Mouse (Mus musculus): ENCODE results near the gene Pi4k2a. TPM values are rescaled to one million over a fixed set of nuclear protein-coding genes. Genes with fewer than 3 reads are reported as not detected.
A peak's percentile ranks its signal among the peaks of the same experiment; 100 is the strongest.

Pi4k2a gene
- polyA plus RNA-seq, 1 experiment, result 34.8 TPM

- no peak for TF ChIP-seq POLR2A (IDR thresholded peaks at IDR 0.05; ENCODE audit: borderline replicate concordance, extremely low read depth, low read depth, low read length)
- no peak for TF ChIP-seq CTCF (IDR thresholded peaks at IDR 0.05; ENCODE audit: insufficient read depth, low read length)
- Histone ChIP-seq H3K4me1 (ENCODE audit: control insufficient read depth, insufficient read depth, low read length) (no peaks in the 10 kb centered on the region), H3K4me3 (replicated peaks; ENCODE audit: extremely low read depth, low read depth, low read length) (no peak overlapping the region)
- 68% methylated on average over 4 of the region's 4 CpGs for WGBS
- no peak for DNase-seq
Measured at GRCm38 (mm10) chr19:42115783-42116335, 25.6 kb downstream of the Pi4k2a start.

GRCm38 (mm10) chr19:42118142-42118541 lies 27.9 kb downstream of the Pi4k2a start:
- DNase-seq, result no peak
- no peaks in the 10 kb centered on the region for H3K4me1 ChIP-seq (ENCODE audit: control insufficient read depth, insufficient read depth, low read length)
- WGBS, result 77% methylated on average over 9 of the region's 9 CpGs
- no peak overlapping the region for H3K4me3 ChIP-seq (replicated peaks; ENCODE audit: extremely low read depth, low read depth, low read length)
- TF ChIP-seq CTCF (IDR thresholded peaks at IDR 0.05; ENCODE audit: insufficient read depth, low read length) (no peak), POLR2A (IDR thresholded peaks at IDR 0.05; ENCODE audit: borderline replicate concordance, extremely low read depth, low read depth, low read length) (no peak)

DNA sequence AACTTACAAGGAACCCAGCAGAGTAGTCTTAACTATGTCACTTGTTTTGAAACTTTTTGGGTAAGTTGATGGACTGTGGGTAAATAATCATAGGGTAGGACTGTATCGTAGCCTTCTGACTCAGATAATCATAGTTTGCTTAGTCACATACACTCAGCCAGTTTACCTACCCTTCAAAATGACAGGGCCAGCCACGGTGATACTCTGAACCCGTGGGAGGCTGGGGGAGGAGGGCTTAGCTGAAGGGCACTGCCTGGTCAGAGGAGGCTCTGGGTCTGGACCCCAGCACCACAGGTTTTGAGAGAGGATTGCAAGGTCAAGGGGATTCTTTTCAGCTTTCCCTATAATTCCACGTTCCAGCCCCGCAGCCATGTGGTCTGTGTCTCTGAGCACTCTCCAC lies 28.3 kb downstream of the Pi4k2a start:
- H3K4me3 ChIP-seq (replicated peaks; ENCODE audit: extremely low read depth, low read depth, low read length), result no peak overlapping the region
- no peak for DNase-seq
- no peaks in the 10 kb centered on the region for H3K4me1 ChIP-seq (ENCODE audit: control insufficient read depth, insufficient read depth, low read length)
- WGBS, result 69% methylated on average over 5 of the region's 5 CpGs
- TF ChIP-seq CTCF (IDR thresholded peaks at IDR 0.05; ENCODE audit: insufficient read depth, low read length) (no peak), POLR2A (IDR thresholded peaks at IDR 0.05; ENCODE audit: borderline replicate concordance, extremely low read depth, low read depth, low read length) (no peak)

GRCm38 (mm10) chr19:42120451-42120850 lies 30.2 kb downstream of the Pi4k2a start:
- peak; percentile 44 for DNase-seq
- no peak overlapping the region for H3K4me3 ChIP-seq (replicated peaks; ENCODE audit: extremely low read depth, low read depth, low read length)
- TF ChIP-seq CTCF (IDR thresholded peaks at IDR 0.05; ENCODE audit: insufficient read depth, low read length) (no peak), POLR2A (IDR thresholded peaks at IDR 0.05; ENCODE audit: borderline replicate concordance, extremely low read depth, low read depth, low read length) (no peak)
- WGBS, result 66% methylated on average over 8 of the region's 8 CpGs
- H3K4me1 ChIP-seq (ENCODE audit: control insufficient read depth, insufficient read depth, low read length), result no peaks in the 10 kb centered on the region

DNA sequence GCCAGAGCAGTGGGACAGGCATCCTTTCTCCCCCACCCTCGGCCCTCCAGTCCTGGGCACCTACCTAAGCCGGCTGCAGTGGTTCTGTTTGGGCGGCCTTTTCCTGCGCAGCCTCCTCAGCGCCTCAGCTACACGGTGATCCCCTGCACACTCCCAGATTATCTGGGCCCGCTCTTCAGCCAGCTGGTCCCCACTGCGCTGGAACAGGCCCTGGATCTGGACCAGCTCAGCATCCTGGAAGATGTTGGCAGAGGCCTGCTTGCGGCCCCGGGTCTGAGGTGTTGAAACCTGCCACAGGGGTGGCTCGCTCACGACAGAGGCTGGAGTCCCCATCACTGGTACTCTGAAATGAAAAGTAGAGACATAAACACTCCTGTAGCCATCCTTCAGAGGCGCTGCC lies 34.4 kb downstream of the Pi4k2a start:
- no peak for DNase-seq
- 74% methylated on average over 13 of the region's 13 CpGs for WGBS
- H3K4me3 ChIP-seq (replicated peaks; ENCODE audit: extremely low read depth, low read depth, low read length), result no peak overlapping the region

DNA sequence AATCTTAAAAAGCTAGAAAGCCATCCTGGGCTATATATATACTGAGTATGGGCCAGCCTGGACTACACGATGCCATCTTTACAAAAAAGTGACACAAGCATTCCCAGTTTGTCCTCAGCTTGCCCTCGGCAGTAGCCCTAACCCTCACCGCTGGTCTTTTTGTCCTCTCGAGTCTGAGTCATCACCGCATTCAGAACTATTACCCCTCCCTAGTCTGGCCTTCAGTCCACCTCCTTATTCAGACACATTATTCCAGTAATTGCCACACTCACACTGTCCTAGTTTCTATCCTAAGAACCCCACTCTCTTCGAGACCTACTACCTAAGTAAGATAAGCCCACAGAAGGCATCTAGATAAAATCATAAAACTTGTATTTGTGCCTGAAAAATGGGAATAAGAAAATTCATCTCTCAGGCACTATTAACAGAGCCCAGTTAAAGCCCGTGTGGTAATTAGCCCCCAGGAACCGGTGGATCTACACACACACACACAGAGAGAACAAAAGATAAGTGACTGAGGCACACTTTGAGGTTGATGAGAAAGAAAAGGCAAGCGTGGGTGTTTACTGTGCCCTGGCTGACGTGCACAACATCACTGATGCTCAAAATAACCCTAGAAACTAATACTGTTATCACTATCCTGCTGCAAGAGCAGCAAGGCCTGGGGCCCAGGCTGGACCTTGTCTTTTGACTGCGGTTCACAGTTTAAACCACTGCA lies 35.4 kb downstream of the Pi4k2a start:
- DNase-seq, result no peak
- peaks cover 13% of the 10 kb centered on the region for H3K4me1 ChIP-seq (ENCODE audit: control insufficient read depth, insufficient read depth, low read length)
- 63% methylated on average over 11 of the region's 11 CpGs for WGBS
- no peak for TF ChIP-seq CTCF (IDR thresholded peaks at IDR 0.05; ENCODE audit: insufficient read depth, low read length)
- H3K4me3 ChIP-seq (replicated peaks; ENCODE audit: extremely low read depth, low read depth, low read length), result no peak overlapping the region

More for the DNA sequence above, 34.4 kb downstream of the Pi4k2a start:
- TF ChIP-seq CTCF (IDR thresholded peaks at IDR 0.05; ENCODE audit: insufficient read depth, low read length) (no peak), POLR2A (IDR thresholded peaks at IDR 0.05; ENCODE audit: borderline replicate concordance, extremely low read depth, low read depth, low read length) (no peak)
- H3K4me1 ChIP-seq (ENCODE audit: control insufficient read depth, insufficient read depth, low read length), result peaks cover 12% of the 10 kb centered on the region

GRCm38 (mm10) chr19:42126219-42126605 lies 35.9 kb downstream of the Pi4k2a start:
- no peak overlapping the region for H3K4me3 ChIP-seq (replicated peaks; ENCODE audit: extremely low read depth, low read depth, low read length)
- WGBS, result 81% methylated on average over 6 of the region's 6 CpGs
- DNase-seq, result no peak
- peaks cover 18% of the 10 kb centered on the region for H3K4me1 ChIP-seq (ENCODE audit: control insufficient read depth, insufficient read depth, low read length)
- TF ChIP-seq POLR2A (IDR thresholded peaks at IDR 0.05; ENCODE audit: borderline replicate concordance, extremely low read depth, low read depth, low read length), result no peak
- no peak for TF ChIP-seq CTCF (IDR thresholded peaks at IDR 0.05; ENCODE audit: insufficient read depth, low read length)

GRCm38 (mm10) chr19:42127024-42127423 lies 36.8 kb downstream of the Pi4k2a start:
- 63% methylated on average over 5 of the region's 5 CpGs for WGBS
- H3K4me1 ChIP-seq (ENCODE audit: control insufficient read depth, insufficient read depth, low read length), result peaks cover 23% of the 10 kb centered on the region
- DNase-seq, result no peak
- H3K4me3 ChIP-seq (replicated peaks; ENCODE audit: extremely low read depth, low read depth, low read length), result peak overlapping the region; percentile 14
- TF ChIP-seq CTCF (IDR thresholded peaks at IDR 0.05; ENCODE audit: insufficient read depth, low read length), result no peak
- peak; percentile 7; the same call in 1 of the 2 replicates for TF ChIP-seq POLR2A (IDR thresholded peaks at IDR 0.05; ENCODE audit: borderline replicate concordance, extremely low read depth, low read depth, low read length)

DNA sequence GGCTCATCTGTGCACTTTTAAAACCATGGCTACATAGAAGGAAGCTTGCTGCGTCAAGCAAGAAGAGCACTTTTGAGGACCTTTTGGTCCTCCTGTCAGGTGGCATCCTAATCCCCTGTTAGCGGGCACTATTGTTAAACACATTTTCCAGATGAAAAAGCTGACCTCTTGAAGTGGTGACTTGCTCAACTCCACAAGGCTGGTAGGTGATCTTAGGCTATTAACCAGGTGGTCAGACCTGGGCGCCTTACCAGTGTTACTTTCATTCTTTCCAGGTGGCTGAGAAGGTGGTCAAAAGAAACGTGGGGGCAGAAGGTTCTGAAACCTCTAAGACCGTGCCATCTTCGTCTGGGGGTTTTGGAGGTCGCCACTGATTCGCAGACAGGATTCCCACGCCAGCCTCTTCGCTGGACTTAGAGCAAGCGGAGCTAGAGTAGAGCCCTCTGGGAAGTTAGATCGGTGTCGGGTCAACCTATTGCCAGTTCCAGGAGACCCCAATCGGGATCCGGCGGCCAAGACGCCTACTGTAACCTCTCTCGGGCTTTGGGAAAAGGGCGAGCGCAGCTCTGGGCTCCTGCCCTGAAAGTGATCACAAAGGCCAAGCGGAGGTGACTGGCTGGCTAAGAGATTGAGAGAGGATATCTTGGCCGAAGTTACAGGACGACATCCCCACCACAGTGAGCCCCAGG lies 37.9 kb downstream of the Pi4k2a start:
- peaks cover 23% of the 10 kb centered on the region for H3K4me1 ChIP-seq (ENCODE audit: control insufficient read depth, insufficient read depth, low read length)
- TF ChIP-seq CTCF (IDR thresholded peaks at IDR 0.05; ENCODE audit: insufficient read depth, low read length), result no peak
- no peak for TF ChIP-seq POLR2A (IDR thresholded peaks at IDR 0.05; ENCODE audit: borderline replicate concordance, extremely low read depth, low read depth, low read length)
- peak overlapping the region; percentile 92 for H3K4me3 ChIP-seq (replicated peaks; ENCODE audit: extremely low read depth, low read depth, low read length)
- 7% methylated on average over 23 of the region's 23 CpGs for WGBS
- DNase-seq, result no peak

All from lung, adult 2 months (tissue).